Mouse (Mus musculus) ZHBTc4 (cell line): ENCODE measurements around the gene C530008M17Rik.
A peak's percentile ranks its signal among the peaks of the same experiment; 100 is the strongest.

Source experiments
- DNase-seq: peaks from one replicate; pipeline ENCODE4 v3.0.0-alpha.2; 2011; ENCODE audit warnings: low read depth, low spot score

C530008M17Rik gene

GRCm38 (mm10) chr5:76828527-76829240, 172.4 kb downstream of the C530008M17Rik start:
- no peak for DNase-seq

GRCm38 (mm10) chr5:76832529-76833210, 176.4 kb downstream of the C530008M17Rik start:
- no peak for DNase-seq

GRCm38 (mm10) chr5:76837018-76837417, 180.7 kb downstream of the C530008M17Rik start:
- peak; percentile 76 for DNase-seq

- DNase-seq = no peak
Observed at GRCm38 (mm10) chr5:76839786-76840185, 183.5 kb downstream of the C530008M17Rik start.

- peak; percentile 51 for DNase-seq
Observed at GRCm38 (mm10) chr5:76841859-76842258, 185.5 kb downstream of the C530008M17Rik start.

- peak; percentile 75 for DNase-seq
Observed at GRCm38 (mm10) chr5:76843448-76843847, 187.1 kb downstream of the C530008M17Rik start.

- DNase-seq = no peak
Observed at GRCm38 (mm10) chr5:76843851-76844419, 187.6 kb downstream of the C530008M17Rik start.

- no peak for DNase-seq
Observed at GRCm38 (mm10) chr5:76844618-76845186, 188.4 kb downstream of the C530008M17Rik start.

- no peak for DNase-seq
Observed at GRCm38 (mm10) chr5:76847106-76847505, 190.8 kb downstream of the C530008M17Rik start.

GRCm38 (mm10) chr5:76851316-76851715, 195.0 kb downstream of the C530008M17Rik start:
- peak; percentile 17 for DNase-seq

GRCm38 (mm10) chr5:76853549-76853948, 197.2 kb downstream of the C530008M17Rik start:
- DNase-seq = peak; percentile 87

GRCm38 (mm10) chr5:76855829-76856600, 199.7 kb downstream of the C530008M17Rik start:
- peak; percentile 45 for DNase-seq

- peak; percentile 63 for DNase-seq
Observed at GRCm38 (mm10) chr5:76857103-76858015, 201.0 kb downstream of the C530008M17Rik start.

GRCm38 (mm10) chr5:76858444-76858843, 202.1 kb downstream of the C530008M17Rik start:
- DNase-seq = peak; percentile 55

- no peak for DNase-seq
Observed at GRCm38 (mm10) chr5:76866819-76867218, 210.5 kb downstream of the C530008M17Rik start.

GRCm38 (mm10) chr5:76868693-76869286, 212.5 kb downstream of the C530008M17Rik start:
- DNase-seq = peak; percentile 88

- DNase-seq = peak; percentile 36
Observed at GRCm38 (mm10) chr5:76869553-76869952, 213.2 kb downstream of the C530008M17Rik start.

GRCm38 (mm10) chr5:76876106-76876758, 219.9 kb downstream of the C530008M17Rik start:
- peak; percentile 70 for DNase-seq

- DNase-seq = no peak
Observed at GRCm38 (mm10) chr5:76884107-76884506, 227.8 kb downstream of the C530008M17Rik start.
